Mouse (Mus musculus) stomach, embryonic 14.5 days (tissue): ENCODE data around the gene Stxbp3. TPM values are rescaled to one million over a fixed set of nuclear protein-coding genes. Genes with fewer than 3 reads are reported as not detected.
A peak's percentile ranks its signal among the peaks of the same experiment; 100 is the strongest.

Experiments
- ATAC-seq: fragments of 200-750 bp; cut with Nextera tagmentation; 2 replicates; pipeline ENCODE4 v1.8.0; 2017; ENCODE audit warnings: low read depth, moderate TSS enrichment; ENCODE audit not compliant: insufficient number of reproducible peaks, insufficient read depth, low FRiP score
- H3K27ac ChIP-seq: fragments of 300-500 bp; sonication (generic); 2 replicates; pipeline ENCODE4 v1.5.1; 2014; ENCODE audit warnings: mild to moderate bottlenecking, low read length, moderate library complexity, mixed read lengths
- H3K27me3 ChIP-seq: fragments of 300-500 bp; sonication (generic); 2 replicates; pipeline ENCODE4 v1.6.1; 2014; ENCODE audit warnings: low read length, control low read depth, mixed read lengths; ENCODE audit not compliant: control insufficient read depth, insufficient read depth
- H3K36me3 ChIP-seq: fragments of 300-500 bp; sonication (generic); 2 replicates; pipeline ENCODE4 v1.6.1; 2014; ENCODE audit warnings: mild to moderate bottlenecking, control low read depth, low read length, moderate library complexity, mixed read lengths; ENCODE audit not compliant: control insufficient read depth, insufficient read depth
- H3K4me1 ChIP-seq: fragments of 300-500 bp; sonication (generic); 2 replicates; pipeline ENCODE4 v1.6.1; 2014; ENCODE audit warnings: low read length, control low read depth, mixed read lengths; ENCODE audit not compliant: control insufficient read depth, insufficient read depth
- H3K4me2 ChIP-seq: fragments of 300-500 bp; sonication (generic); replicated peaks from 2 replicates; pipeline ENCODE4 v1.6.1; 2014; ENCODE audit warnings: low read depth, low read length, control low read depth
- H3K4me3 ChIP-seq: fragments of 300-500 bp; sonication (generic); 2 replicates; pipeline ENCODE4 v1.5.1; 2014; ENCODE audit warnings: low read depth, low read length, control low read depth
- H3K9ac ChIP-seq: fragments of 300-500 bp; sonication (generic); replicated peaks from 2 replicates; pipeline ENCODE4 v1.6.1; 2014; ENCODE audit warnings: low read depth, mild to moderate bottlenecking, control low read depth, low read length, moderate library complexity, mixed read lengths
- H3K9me3 ChIP-seq: fragments of 300-500 bp; sonication (generic); 2 replicates; pipeline ENCODE4 v1.6.1; 2016; ENCODE audit warnings: low read depth, low read length, control low read depth; ENCODE audit not compliant: control insufficient read depth
- WGBS: fragments of 180-500 bp; shearing (Covaris S2); extraction: QIAGEN DNeasy Blood & Tissue Kit; methylation state at CpG from one replicate; pipeline ENCODE4 v1.1.7; 2014; 5-methylcytosine and 5-hydroxymethylcytosine counted together
- polyA plus RNA-seq: library from polyadenylated mRNA; unstranded; fragments of >200 nt; fragmentation: Nextera tagmentation; extraction: Ambion mirVana; gene quantifications from 2 replicates; pipeline ENCODE4 v1.2.1, GENCODE M21; 2014

Stxbp3 gene
- polyA plus RNA-seq, 1 experiment from 2014 or later = 43.6 TPM

DNA sequence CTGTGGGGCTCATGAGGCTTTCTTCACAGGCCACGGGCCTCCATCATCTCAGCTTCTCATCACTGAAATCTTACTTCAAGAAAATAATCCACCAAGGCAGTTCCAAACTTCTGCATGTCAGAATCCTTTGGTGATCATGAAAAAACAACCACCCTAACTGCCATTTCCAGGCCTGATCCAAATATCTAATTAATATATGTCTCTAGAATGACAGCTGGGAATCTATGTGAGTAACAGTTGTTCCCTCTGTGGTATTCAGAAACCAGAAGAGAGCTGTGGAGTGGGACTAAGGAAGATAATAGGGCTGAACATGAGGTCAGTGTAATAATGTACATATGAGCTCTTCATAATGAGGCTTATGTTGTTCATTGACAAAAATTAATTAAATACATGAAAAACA is 12.9 kb upstream of the Stxbp3 start:
- ATAC-seq = no peak
- H3K4me1 ChIP-seq = 0 out of 2 replicates have a peak, but pooled peaks cover 20% of the 10 kb centered on the region
- H3K4me3 ChIP-seq = no peak overlapping the region
- H3K27me3 ChIP-seq = no peaks in the 10 kb centered on the region
- H3K36me3 ChIP-seq = no peaks in the 10 kb centered on the region
- no peak overlapping the region for H3K4me2 ChIP-seq
- H3K9ac ChIP-seq = no peak overlapping the region
- 81% methylated on average over 1 of the region's 1 CpGs for WGBS
- no peak overlapping the region for H3K27ac ChIP-seq
- no peaks in the 10 kb centered on the region for H3K9me3 ChIP-seq

DNA sequence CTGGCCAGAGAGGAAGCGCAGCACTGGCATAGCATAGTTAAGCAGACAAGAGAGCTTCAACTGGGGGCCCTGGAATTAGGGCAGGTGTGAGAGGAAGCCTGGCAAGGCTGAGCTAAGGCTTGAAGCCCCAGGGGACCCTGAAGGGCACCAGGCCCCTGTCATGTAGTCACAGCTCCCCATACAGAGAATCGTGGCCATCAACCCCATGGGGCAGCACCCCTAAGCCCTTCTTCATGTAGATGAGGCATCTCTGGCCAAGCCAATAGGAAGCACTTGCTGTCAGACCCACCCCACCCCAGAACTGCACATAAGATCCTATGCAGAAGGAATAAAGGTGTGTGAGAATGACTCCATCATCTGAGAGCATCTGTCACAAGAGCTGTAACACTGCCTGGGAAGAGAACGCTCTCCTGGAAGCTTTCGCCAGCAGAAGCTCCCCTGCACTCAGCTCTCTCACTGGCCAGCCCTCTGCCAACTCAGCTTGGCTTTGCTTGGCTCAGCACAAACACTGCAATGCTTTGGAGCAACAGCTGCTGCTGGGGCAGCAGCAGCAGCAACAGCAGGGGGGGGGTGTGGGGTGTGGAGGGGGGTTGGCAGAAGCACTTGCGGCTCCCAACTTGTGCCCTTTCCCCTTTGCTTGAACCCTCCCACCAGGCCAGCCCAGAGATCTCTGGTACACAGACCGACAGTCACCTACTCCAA is 11.8 kb upstream of the Stxbp3 start:
- Histone ChIP-seq H3K4me1 (0 out of 2 replicates have a peak, but pooled peaks cover 15% of the 10 kb centered on the region), H3K27me3 (no peaks in the 10 kb centered on the region), H3K4me2 (no peak overlapping the region), H3K36me3 (no peaks in the 10 kb centered on the region), H3K4me3 (no peak overlapping the region), H3K9me3 (no peaks in the 10 kb centered on the region), H3K27ac (no peak overlapping the region), H3K9ac (no peak overlapping the region)
- WGBS = 48% methylated on average over 6 of the region's 6 CpGs
- ATAC-seq = no peak

DNA sequence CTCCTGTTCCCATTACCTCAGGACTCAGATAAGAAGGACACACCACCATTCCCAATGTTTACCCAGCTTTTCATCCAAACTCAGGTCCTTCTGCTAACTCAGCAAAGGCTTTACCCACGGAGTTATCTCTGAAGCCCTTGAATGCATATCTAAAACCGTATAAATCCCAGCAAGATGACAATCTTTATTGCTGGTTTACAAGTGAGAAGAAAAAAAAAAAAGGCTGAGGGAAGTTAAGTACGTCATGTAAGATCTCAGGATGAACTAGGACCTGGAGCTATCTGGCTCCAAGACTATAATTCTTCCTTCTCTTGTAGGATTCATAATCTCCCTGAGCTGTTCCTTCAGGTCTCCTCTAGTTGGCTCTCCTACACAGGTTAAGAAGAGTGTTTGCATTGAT is 11.2 kb upstream of the Stxbp3 start:
- Histone ChIP-seq H3K27me3 (no peaks in the 10 kb centered on the region), H3K4me2 (no peak overlapping the region), H3K36me3 (no peaks in the 10 kb centered on the region), H3K9ac (no peak overlapping the region), H3K4me3 (no peak overlapping the region), H3K4me1 (0 out of 2 replicates have a peak, but pooled peaks cover 15% of the 10 kb centered on the region), H3K9me3 (no peaks in the 10 kb centered on the region), H3K27ac (no peak overlapping the region)
- WGBS = 47% methylated on average over 3 of the region's 3 CpGs
- no peak for ATAC-seq

DNA sequence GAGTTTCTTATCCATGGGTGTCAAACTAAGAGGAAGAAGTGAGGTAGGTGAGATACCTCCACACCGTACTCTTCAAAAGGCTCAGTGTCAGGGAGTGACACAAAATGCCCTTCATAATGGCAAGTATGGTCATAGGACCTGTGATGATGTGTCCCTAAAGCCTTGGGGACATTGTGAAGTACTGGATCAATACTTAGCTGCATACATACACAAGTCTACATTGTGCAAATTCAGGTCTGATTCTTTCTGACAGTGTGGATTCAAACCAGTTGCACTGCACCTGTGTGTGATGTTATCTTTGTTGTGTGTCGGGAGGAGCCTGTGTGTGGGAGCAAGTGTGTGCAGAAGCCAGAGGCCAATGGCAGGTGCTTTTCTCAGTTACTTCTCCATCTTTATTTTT is 10.7 kb upstream of the Stxbp3 start:
- H3K4me2 ChIP-seq = no peak overlapping the region
- WGBS = 81% methylated on average over 2 of the region's 2 CpGs
- H3K4me3 ChIP-seq = no peak overlapping the region
- H3K36me3 ChIP-seq = no peaks in the 10 kb centered on the region
- no peak for ATAC-seq
- H3K27me3 ChIP-seq = no peaks in the 10 kb centered on the region
- no peak overlapping the region for H3K27ac ChIP-seq
- 0 out of 2 replicates have a peak, but pooled peaks cover 13% of the 10 kb centered on the region for H3K4me1 ChIP-seq
- no peaks in the 10 kb centered on the region for H3K9me3 ChIP-seq
- no peak overlapping the region for H3K9ac ChIP-seq

DNA sequence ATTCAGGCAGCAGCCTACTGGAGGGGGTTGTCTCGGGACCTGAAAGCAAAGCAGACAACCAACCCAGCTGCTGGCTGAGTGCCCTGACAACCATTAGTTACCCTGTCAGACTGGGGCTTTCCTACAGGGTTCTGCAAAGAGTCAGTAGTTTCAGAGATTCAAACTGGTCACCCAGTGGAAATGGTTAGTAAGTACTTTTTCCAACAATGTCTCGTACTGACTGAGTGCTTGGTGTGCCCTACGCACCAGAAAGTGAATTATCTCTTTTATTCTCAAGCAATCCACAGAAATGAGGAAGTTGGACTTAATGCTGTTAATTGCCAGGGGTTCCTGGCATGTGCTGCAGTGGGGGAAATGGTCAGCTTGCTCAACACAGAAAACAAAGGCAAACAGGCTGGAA is 10.2 kb upstream of the Stxbp3 start:
- Histone ChIP-seq H3K9me3 (no peaks in the 10 kb centered on the region), H3K27ac (no peak overlapping the region), H3K36me3 (no peaks in the 10 kb centered on the region), H3K27me3 (no peaks in the 10 kb centered on the region), H3K4me3 (no peak overlapping the region), H3K4me2 (no peak overlapping the region), H3K4me1 (0 out of 2 replicates have a peak, but pooled peaks cover 9% of the 10 kb centered on the region), H3K9ac (no peak overlapping the region)
- 25% methylated on average over 3 of the region's 3 CpGs for WGBS
- ATAC-seq = 0 out of 2 replicates have a peak, but pooled peaks have one; percentile 47

DNA sequence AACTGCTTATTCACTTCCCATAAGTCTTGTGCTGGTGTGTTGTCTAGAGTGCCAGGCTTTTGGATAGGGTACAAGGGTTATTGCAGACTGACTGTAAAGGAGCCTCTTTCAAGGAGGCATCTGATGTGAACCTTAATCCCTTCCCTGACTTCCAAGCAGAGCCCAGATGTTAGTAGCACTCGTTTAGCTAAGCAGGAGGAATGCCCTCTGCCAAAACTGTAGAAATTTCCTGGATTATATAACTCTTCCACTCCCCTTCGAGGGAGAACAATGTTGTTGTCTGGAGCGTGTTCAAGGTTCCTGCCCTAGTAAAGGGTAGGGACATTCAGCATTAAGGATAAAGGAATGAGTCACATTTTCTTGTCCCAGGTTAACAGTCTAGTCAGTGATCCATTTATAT is 6.3 kb upstream of the Stxbp3 start:
- no peak overlapping the region for H3K4me3 ChIP-seq
- H3K9me3 ChIP-seq = no peaks in the 10 kb centered on the region
- H3K4me2 ChIP-seq = no peak overlapping the region
- H3K36me3 ChIP-seq = no peaks in the 10 kb centered on the region
- 0 out of 2 replicates have a peak, but pooled peaks cover 3% of the 10 kb centered on the region for H3K4me1 ChIP-seq
- ATAC-seq = no peak
- H3K27ac ChIP-seq = no peak overlapping the region
- H3K9ac ChIP-seq = no peak overlapping the region
- no peaks in the 10 kb centered on the region for H3K27me3 ChIP-seq
- WGBS = 73% methylated on average over 3 of the region's 3 CpGs

DNA sequence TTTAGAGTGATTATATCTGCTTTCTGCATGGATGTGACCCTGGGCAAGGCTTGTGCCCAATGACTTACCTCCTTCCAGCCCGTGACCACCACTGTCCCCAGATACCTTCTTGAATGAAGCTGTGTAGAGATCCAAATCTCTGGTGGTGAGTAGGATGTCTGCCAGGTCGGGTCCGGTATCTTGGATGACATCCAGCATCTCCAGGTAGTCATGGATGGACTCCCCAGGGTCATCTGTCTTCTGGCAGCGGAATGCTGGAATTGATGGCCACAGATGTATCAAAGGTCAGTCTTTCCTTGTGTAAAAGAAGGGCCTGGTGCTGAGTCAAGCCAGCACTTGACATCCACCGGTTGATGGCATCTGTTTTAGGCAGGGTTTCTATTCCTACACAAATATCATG is 4.2 kb upstream of the Stxbp3 start:
- Histone ChIP-seq H3K27ac (no peak overlapping the region), H3K4me1 (no peaks in the 10 kb centered on the region), H3K27me3 (no peaks in the 10 kb centered on the region), H3K9me3 (no peaks in the 10 kb centered on the region), H3K9ac (no peak overlapping the region), H3K4me3 (no peak overlapping the region), H3K36me3 (no peaks in the 10 kb centered on the region), H3K4me2 (no peak overlapping the region)
- WGBS = 78% methylated on average over 5 of the region's 5 CpGs
- ATAC-seq = no peak

DNA sequence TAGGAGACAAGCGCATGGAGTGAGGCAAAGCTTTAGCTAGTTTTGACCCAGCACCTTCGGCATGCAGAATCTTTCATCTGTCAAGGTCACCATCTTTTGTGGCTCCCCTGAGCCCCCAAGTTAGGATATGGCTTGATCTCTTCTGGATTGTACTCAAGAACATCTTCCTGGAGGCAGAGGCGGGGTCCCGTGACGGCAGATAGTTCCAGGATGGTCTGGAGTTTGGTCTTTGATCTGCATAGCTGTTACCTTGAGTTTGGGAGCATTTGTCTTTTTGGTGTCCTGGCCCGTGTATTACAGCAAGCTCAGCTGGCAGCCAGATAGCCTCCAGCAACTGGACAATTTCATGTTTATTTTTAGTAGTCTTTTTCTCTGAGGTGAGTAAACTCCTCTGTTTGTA is 3.7 kb upstream of the Stxbp3 start:
- 82% methylated on average over 6 of the region's 6 CpGs for WGBS
- no peaks in the 10 kb centered on the region for H3K27me3 ChIP-seq
- no peak overlapping the region for H3K4me2 ChIP-seq
- no peak overlapping the region for H3K27ac ChIP-seq
- H3K9ac ChIP-seq = no peak overlapping the region
- peaks cover 2% of the 10 kb centered on the region for H3K4me1 ChIP-seq
- H3K4me3 ChIP-seq = no peak overlapping the region
- ATAC-seq = no peak
- H3K9me3 ChIP-seq = no peaks in the 10 kb centered on the region
- H3K36me3 ChIP-seq = no peaks in the 10 kb centered on the region

DNA sequence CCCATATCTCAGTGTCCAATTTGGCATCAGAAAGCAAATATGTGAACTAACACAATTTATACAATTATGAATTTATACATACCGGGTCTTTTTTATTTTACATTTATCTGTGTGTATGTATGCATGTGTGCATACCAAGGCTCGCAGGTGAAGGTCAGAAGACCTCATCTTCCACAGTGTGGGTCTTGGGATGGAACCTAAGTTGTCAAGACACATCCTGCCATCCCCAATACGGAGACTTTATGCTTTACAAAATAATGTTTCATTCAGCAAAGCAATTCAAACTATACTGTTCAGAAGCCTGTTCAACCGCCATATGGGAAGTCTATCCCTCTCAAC is 359 bp upstream of the Stxbp3 start:
- 54% methylated on average over 4 of the region's 4 CpGs for WGBS
- no peaks in the 10 kb centered on the region for H3K9me3 ChIP-seq
- ATAC-seq = peak; percentile 42; the same call in 1 of the 2 replicates

More for the DNA sequence above, 359 bp upstream of the Stxbp3 start:
- Histone ChIP-seq H3K9ac (no peak overlapping the region), H3K4me2 (no peak overlapping the region), H3K27me3 (no peaks in the 10 kb centered on the region), H3K4me1 (peaks cover 11% of the 10 kb centered on the region), H3K4me3 (no peak overlapping the region), H3K27ac (no peak overlapping the region), H3K36me3 (peaks cover 6% of the 10 kb centered on the region; the same call in 1 of the 2 replicates)
